Mouse (Mus musculus): ENCODE data around the gene Rps27. TPM values are rescaled to one million over a fixed set of nuclear protein-coding genes. Genes with fewer than 3 reads are reported as not detected.

The Rps27 gene
- total and polyA plus RNA-seq, 3 experiments, result 2,476 to 6,504 TPM; not detected in 1

- peak; percentile 61 for DNase-seq (ENCODE audit: low read depth, low spot score)
- Histone ChIP-seq H3K4me3 (ENCODE audit: control insufficient read depth in 1 of 2, insufficient read depth in 1 of 2, low read depth in 2 of 2, low read length in 2 of 2) (peak overlapping the region; percentile 37 to 59), H3K9me3 (replicated peaks; ENCODE audit: insufficient read depth, low read length) (no peaks in the 10 kb centered on the region), H3K27ac (ENCODE audit: control insufficient read depth, low read depth, low read length) (peak overlapping the region; percentile 25), H3K4me1 (ENCODE audit: control insufficient read depth in 1 of 2, insufficient read depth in 2 of 2, low read length in 2 of 2) (peaks cover 7 to 16% of the 10 kb centered on the region in 2 experiments; a peak in 3 of 4 replicates), H3K79me2 (ENCODE audit: control insufficient read depth, insufficient read depth, low read length, poor library complexity) (peaks cover 20% of the 10 kb centered on the region), H3K27me3 (ENCODE audit: control insufficient read depth in 1 of 2, insufficient read depth in 2 of 2, low read length in 2 of 2) (no peaks in the 10 kb centered on the region), H3K36me3 (ENCODE audit: control insufficient read depth in 1 of 2, insufficient read depth in 2 of 2, low read length in 2 of 2) (peaks cover 18 to 29% of the 10 kb centered on the region in 2 experiments), H3K9ac (ENCODE audit: control insufficient read depth, low read depth, low read length, poor library complexity, severe bottlenecking) (peak overlapping the region; percentile 98)
- TF ChIP-seq ZKSCAN1 (IDR thresholded peaks at IDR 0.05; ENCODE audit: low read depth, low read length), result no peak
- peak; percentile 72 for TF ChIP-seq POLR2AphosphoS2 (IDR thresholded peaks at IDR 0.05; ENCODE audit: low read length)
- peak; percentile 76; the same call in 1 of the 2 replicates for TF ChIP-seq MYC (IDR thresholded peaks at IDR 0.05; ENCODE audit: low read depth, low read length)
- 0 out of 4 replicates have a peak, but pooled peaks of 1 of the 2 experiments have one; percentile 21 for TF ChIP-seq USF2 (IDR thresholded peaks at IDR 0.05; ENCODE audit: borderline replicate concordance in 1 of 2, insufficient read depth in 1 of 2, low read depth in 1 of 2, low read length in 2 of 2)
- TF ChIP-seq GABPA (IDR thresholded peaks at IDR 0.05; ENCODE audit: low read depth, low read length), result no peak
- TF ChIP-seq SMC3 (IDR thresholded peaks at IDR 0.05; ENCODE audit: low read depth, low read length), result no peak
- TF ChIP-seq MAFK (IDR thresholded peaks at IDR 0.05; ENCODE audit: borderline replicate concordance, low read depth, low read length), result no peak
- TF ChIP-seq ZMIZ1 (IDR thresholded peaks at IDR 0.05; ENCODE audit: low read depth, low read length), result 0 out of 2 replicates have a peak, but pooled peaks have one; percentile 8
- TF ChIP-seq SIN3A (IDR thresholded peaks at IDR 0.05; ENCODE audit: low read length), result no peak; the same call in 1 of the 2 replicates
- TF ChIP-seq CHD2 (IDR thresholded peaks at IDR 0.05; ENCODE audit: low read length), result no peak
- no peak for TF ChIP-seq UBTF (IDR thresholded peaks at IDR 0.05; ENCODE audit: borderline replicate concordance, insufficient read depth, low read depth, low read length)
- TF ChIP-seq ELF1 (IDR thresholded peaks at IDR 0.05; ENCODE audit: low read depth, low read length), result no peak
- TF ChIP-seq JUND (IDR thresholded peaks at IDR 0.05; ENCODE audit: low read depth, low read length), result no peak
- no peak for TF ChIP-seq KAT2A (conservative IDR thresholded peaks at IDR 0.05; ENCODE audit: low read depth, low read length)
- peak; percentile 34; the same call in 1 of the 2 replicates for TF ChIP-seq MXI1 (IDR thresholded peaks at IDR 0.05; ENCODE audit: low read depth, low read length)
- TF ChIP-seq CHD1 (IDR thresholded peaks at IDR 0.05; ENCODE audit: low read depth, low read length), result no peak
- peak; percentile 59; the same call in 1 of the 2 replicates for TF ChIP-seq BHLHE40 (IDR thresholded peaks at IDR 0.05; ENCODE audit: borderline replicate concordance, low read depth, low read length)
- no peak for TF ChIP-seq MEF2A (IDR thresholded peaks at IDR 0.05; ENCODE audit: extremely low read depth, insufficient replicate concordance, low read depth, low read length, poor library complexity, severe bottlenecking)
- no peak for TF ChIP-seq E2F4 (IDR thresholded peaks at IDR 0.05; ENCODE audit: borderline replicate concordance, low read depth, low read length)
- TF ChIP-seq NRF1 (IDR thresholded peaks at IDR 0.05; ENCODE audit: insufficient read depth, low read depth, low read length, poor library complexity, severe bottlenecking), result no peak
- TF ChIP-seq RAD21 (IDR thresholded peaks at IDR 0.05; ENCODE audit: low read depth, low read length), result no peak
- no peak for TF ChIP-seq CTCF (IDR thresholded peaks at IDR 0.05 in 2 of 3, conservative IDR thresholded peaks at IDR 0.05 in 1 of 3; ENCODE audit: control insufficient read depth in 1 of 3, insufficient read depth in 1 of 3, low read depth in 2 of 3, low read length in 3 of 3, poor library complexity in 1 of 3, severe bottlenecking in 1 of 3)
- peak; percentile 67; the same call in 1 of the 2 replicates for TF ChIP-seq USF1 (IDR thresholded peaks at IDR 0.05; ENCODE audit: low read depth, low read length)
- TF ChIP-seq TCF12 (IDR thresholded peaks at IDR 0.05; ENCODE audit: low read depth, low read length), result no peak
- no peak; a peak in 1 of 4 replicates for TF ChIP-seq EP300 (IDR thresholded peaks at IDR 0.05; ENCODE audit: low read depth in 1 of 2, low read length in 2 of 2)
- no peak for TF ChIP-seq ZNF384 (IDR thresholded peaks at IDR 0.05; ENCODE audit: low read depth, low read length)
- no peak for TF ChIP-seq GATA1 (IDR thresholded peaks at IDR 0.05; ENCODE audit: low read depth, low read length)
- no peak for TF ChIP-seq MAX (IDR thresholded peaks at IDR 0.05; ENCODE audit: low read length)
- no peak for TF ChIP-seq ETS1 (IDR thresholded peaks at IDR 0.05; ENCODE audit: low read depth, low read length)
- no peak for TF ChIP-seq NELFE (IDR thresholded peaks at IDR 0.05; ENCODE audit: low read depth, low read length)
- 0 out of 2 replicates have a peak, but pooled peaks have one; percentile 5 for TF ChIP-seq HCFC1 (IDR thresholded peaks at IDR 0.05; ENCODE audit: low read depth, low read length)
- TF ChIP-seq POLR2A (IDR thresholded peaks at IDR 0.05; ENCODE audit: control insufficient read depth in 1 of 2, insufficient read depth in 1 of 2, low read depth in 1 of 2, low read length in 2 of 2, poor library complexity in 1 of 2), result peak; percentile 30 to 67; a peak in 2 of 4 replicates
- TF ChIP-seq RCOR1 (IDR thresholded peaks at IDR 0.05; ENCODE audit: low read depth, low read length), result no peak
- no peak for TF ChIP-seq POLR2AphosphoS5 (IDR thresholded peaks at IDR 0.05; ENCODE audit: borderline replicate concordance, low read depth, low read length)
Observed at GRCm38 (mm10) chr3:90211475-90212398, 1.7 kb downstream of the Rps27 start.

Data from MEL (cell line).